Mouse (Mus musculus) MEL (cell line): ENCODE measurements around the gene Cacng2. TPM values are rescaled to one million over a fixed set of nuclear protein-coding genes. Genes with fewer than 3 reads are reported as not detected.

Experiments
- DNase-seq: peaks from one replicate; pipeline ENCODE4 v3.0.0; 2011; ENCODE audit warnings: low read depth, low spot score
- H3K27ac ChIP-seq: 2 replicates; pipeline ENCODE4 v1.5.1; 2012; ENCODE audit warnings: low read depth, mild to moderate bottlenecking, control low read depth, low read length, moderate library complexity; ENCODE audit not compliant: control insufficient read depth
- H3K27me3 ChIP-seq, 2 experiments: fragments of 150-350 bp in 1 of 2; sonication (generic) in 1 of 2; 2 replicates each; pipeline ENCODE4 v1.6.1; 2012; ENCODE audit warnings: low read length in 2 of 2, mild to moderate bottlenecking in 2 of 2, improper control_type of control experiment in 1 of 2, moderate library complexity in 1 of 2; ENCODE audit not compliant: insufficient read depth in 2 of 2, control insufficient read depth in 1 of 2
- H3K36me3 ChIP-seq, 2 experiments: 2 replicates each; pipeline ENCODE4 v1.6.1; 2012 to 2014; ENCODE audit warnings: low read length in 2 of 2, improper control_type of control experiment in 1 of 2, inconsistent platforms in 1 of 2, mild to moderate bottlenecking in 1 of 2; ENCODE audit not compliant: insufficient read depth in 2 of 2, control insufficient read depth in 1 of 2
- H3K4me1 ChIP-seq, 2 experiments: fragments of 150-350 bp in 1 of 2; sonication (generic) in 1 of 2; 2 replicates each; pipeline ENCODE4 v1.6.1; 2012; ENCODE audit warnings: low read length in 2 of 2, improper control_type of control experiment in 1 of 2, mild to moderate bottlenecking in 1 of 2; ENCODE audit not compliant: insufficient read depth in 2 of 2, control insufficient read depth in 1 of 2
- H3K4me3 ChIP-seq, 2 experiments: fragments of 150-350 bp in 1 of 2; sonication (generic) in 1 of 2; 2 replicates each; pipeline ENCODE4 v1.5.1; 2012; ENCODE audit warnings: low read depth in 2 of 2, low read length in 2 of 2, mild to moderate bottlenecking in 2 of 2, moderate library complexity in 2 of 2, control low read depth in 1 of 2, improper control_type of control experiment in 1 of 2; ENCODE audit not compliant: control insufficient read depth in 1 of 2, insufficient read depth in 1 of 2
- H3K79me2 ChIP-seq: 2 replicates; pipeline ENCODE4 v1.6.1; 2012; ENCODE audit warnings: mild to moderate bottlenecking, low read length, moderate library complexity; ENCODE audit not compliant: control insufficient read depth, poor library complexity, insufficient read depth
- H3K9ac ChIP-seq: 2 replicates; pipeline ENCODE4 v1.6.1; 2012; ENCODE audit warnings: low read depth, mild to moderate bottlenecking, control low read depth, low read length, moderate library complexity; ENCODE audit not compliant: control insufficient read depth, poor library complexity, severe bottlenecking
- H3K9me3 ChIP-seq: fragments of 150-350 bp; sonication (generic); replicated peaks from 2 replicates; pipeline ENCODE4 v1.6.1; 2012; ENCODE audit warnings: mild to moderate bottlenecking, low read length, improper control_type of control experiment, moderate library complexity; ENCODE audit not compliant: insufficient read depth
- BHLHE40 ChIP-seq: IDR thresholded peaks from 2 replicates; pipeline ENCODE4 v1.6.1; 2012; ENCODE audit warnings: low read depth, mild to moderate bottlenecking, inconsistent platforms, low read length, improper control_type of control experiment, borderline replicate concordance
- CHD1 ChIP-seq: IDR thresholded peaks from 2 replicates; pipeline ENCODE4 v1.6.1; 2012; ENCODE audit warnings: low read depth, mild to moderate bottlenecking, inconsistent platforms, low read length, improper control_type of control experiment
- ELF1 ChIP-seq: IDR thresholded peaks from 2 replicates; pipeline ENCODE4 v1.6.1; 2014; ENCODE audit warnings: low read depth, mild to moderate bottlenecking, inconsistent platforms, low read length, improper control_type of control experiment, moderate library complexity
- ETS1 ChIP-seq: IDR thresholded peaks from 2 replicates; pipeline ENCODE4 v1.6.1; 2012; ENCODE audit warnings: low read depth, mild to moderate bottlenecking, inconsistent platforms, low read length, improper control_type of control experiment, moderate library complexity
- GABPA ChIP-seq: IDR thresholded peaks from 2 replicates; pipeline ENCODE4 v1.6.1; 2012; ENCODE audit warnings: low read depth, mild to moderate bottlenecking, inconsistent platforms, low read length, improper control_type of control experiment, moderate library complexity
- HCFC1 ChIP-seq: IDR thresholded peaks from 2 replicates; pipeline ENCODE4 v1.6.1; 2012; ENCODE audit warnings: low read depth, mild to moderate bottlenecking, inconsistent platforms, low read length, improper control_type of control experiment, moderate library complexity
- MAFK ChIP-seq: IDR thresholded peaks from 2 replicates; pipeline ENCODE4 v1.6.1; 2011; ENCODE audit warnings: low read depth, mild to moderate bottlenecking, low read length, improper control_type of control experiment, borderline replicate concordance
- MAX ChIP-seq: IDR thresholded peaks from 2 replicates; pipeline ENCODE4 v1.6.1; 2011; ENCODE audit warnings: low read length, improper control_type of control experiment
- MEF2A ChIP-seq: IDR thresholded peaks from 2 replicates; pipeline ENCODE4 v1.6.1; 2014; ENCODE audit warnings: low read depth, mild to moderate bottlenecking, inconsistent platforms, low read length, improper control_type of control experiment; ENCODE audit not compliant: poor library complexity, insufficient replicate concordance, severe bottlenecking; ENCODE audit errors: extremely low read depth
- NELFE ChIP-seq: IDR thresholded peaks from 2 replicates; pipeline ENCODE4 v1.6.1; 2011; ENCODE audit warnings: low read depth, low read length, improper control_type of control experiment
- POLR2A ChIP-seq, 2 experiments: IDR thresholded peaks; 2 replicates each; pipeline ENCODE4 v1.6.1; 2011 to 2012; ENCODE audit warnings: low read length in 2 of 2, mild to moderate bottlenecking in 2 of 2, control low read depth in 1 of 2, improper control_type of control experiment in 1 of 2, low read depth in 1 of 2, moderate library complexity in 1 of 2; ENCODE audit not compliant: control insufficient read depth in 1 of 2, insufficient read depth in 1 of 2, poor library complexity in 1 of 2
- POLR2AphosphoS2 ChIP-seq: IDR thresholded peaks from 2 replicates; pipeline ENCODE4 v1.6.1; 2011; ENCODE audit warnings: low read length, improper control_type of control experiment
- SIN3A ChIP-seq: IDR thresholded peaks from 2 replicates; pipeline ENCODE4 v1.6.1; 2012; ENCODE audit warnings: low read length, improper control_type of control experiment, inconsistent platforms
- SMC3 ChIP-seq: IDR thresholded peaks from 2 replicates; pipeline ENCODE4 v1.6.1; 2011; ENCODE audit warnings: low read depth, low read length, improper control_type of control experiment
- TAL1 ChIP-seq: IDR thresholded peaks from 2 replicates; pipeline ENCODE4 v1.6.1; 2012; ENCODE audit warnings: mild to moderate bottlenecking, inconsistent platforms, low read length, moderate library complexity, mixed read lengths
- USF1 ChIP-seq: IDR thresholded peaks from 2 replicates; pipeline ENCODE4 v1.6.1; 2014; ENCODE audit warnings: low read depth, mild to moderate bottlenecking, inconsistent platforms, low read length, improper control_type of control experiment, moderate library complexity
- ZC3H11A ChIP-seq: IDR thresholded peaks from 2 replicates; pipeline ENCODE4 v1.6.1; 2012; ENCODE audit warnings: low read depth, mild to moderate bottlenecking, inconsistent platforms, low read length, improper control_type of control experiment
- ZNF384 ChIP-seq: IDR thresholded peaks from 2 replicates; pipeline ENCODE4 v1.6.1; 2012; ENCODE audit warnings: low read depth, mild to moderate bottlenecking, inconsistent platforms, low read length, improper control_type of control experiment
- polyA plus RNA-seq, 2 experiments: library from polyadenylated mRNA; stranded (reverse) in 1 of 2; unstranded in 1 of 2; fragments of >175 nt in 1 of 2; fragments of >200 nt in 1 of 2; gene quantifications; 2 replicates each; pipeline versions ENCODE4 v1.2.1 to v1.2.4; 2012; ENCODE audit warnings: low replicate concordance in 2 of 2, low read depth in 1 of 2; ENCODE audit not compliant: insufficient read length in 2 of 2, insufficient read depth in 1 of 2, missing spikeins in 1 of 2
- total RNA-seq: library from RNA; depleted of rRNA; stranded (reverse); fragments of 300-350 nt; gene quantifications from 2 replicates; pipeline ENCODE4 v1.2.3, GENCODE M21; 2012

Gene Cacng2
- total and polyA plus RNA-seq, 3 experiments, result not detected

- Histone ChIP-seq H3K9ac (no peak overlapping the region), H3K4me1 (no peaks in the 10 kb centered on the region), H3K27me3 (peaks cover 0 to 7% of the 10 kb centered on the region in 2 experiments; a peak in 3 of 4 replicates), H3K27ac (no peak overlapping the region)
- no peak for TF ChIP-seq ZNF384
- no peak for TF ChIP-seq ZC3H11A
- no peak for TF ChIP-seq CHD1
- TF ChIP-seq MAFK, result no peak
- TF ChIP-seq GABPA, result no peak
- no peak for TF ChIP-seq SMC3
- no peak for TF ChIP-seq POLR2A (IDR thresholded peaks at IDR 0.05; ENCODE audit: control insufficient read depth in 1 of 2, insufficient read depth in 1 of 2, low read depth in 1 of 2, low read length in 2 of 2, poor library complexity in 1 of 2)
- no peak for TF ChIP-seq USF1
- TF ChIP-seq HCFC1, result no peak
- no peak for TF ChIP-seq MAX
- TF ChIP-seq SIN3A, result no peak
- no peak for TF ChIP-seq TAL1
- TF ChIP-seq BHLHE40, result no peak
- TF ChIP-seq NELFE, result no peak
- no peak for TF ChIP-seq MEF2A
- no peak for TF ChIP-seq POLR2AphosphoS2
- TF ChIP-seq, all 39 proteins: peak for 0
- no peak overlapping the region for H3K4me3 ChIP-seq
- H3K36me3 ChIP-seq, result no peaks in the 10 kb centered on the region
- DNase-seq, result no peak
- H3K9me3 ChIP-seq, result no peaks in the 10 kb centered on the region
- H3K79me2 ChIP-seq, result no peaks in the 10 kb centered on the region
These were observed 2.9 kb downstream of the Cacng2 start for GRCm38 (mm10) chr15:78116936-78117335.

GRCm38 (mm10) chr15:78116244-78116643 is 3.6 kb downstream of the Cacng2 start:
- no peak overlapping the region for H3K4me3 ChIP-seq
- H3K27me3 ChIP-seq, result peaks cover 0 to 7% of the 10 kb centered on the region in 2 experiments; a peak in 3 of 4 replicates
- no peak for DNase-seq
- H3K27ac ChIP-seq, result no peak overlapping the region
- H3K9ac ChIP-seq, result no peak overlapping the region
- no peaks in the 10 kb centered on the region for H3K36me3 ChIP-seq
- no peak for TF ChIP-seq ELF1
- H3K9me3 ChIP-seq, result no peaks in the 10 kb centered on the region
- H3K79me2 ChIP-seq, result no peaks in the 10 kb centered on the region
- H3K4me1 ChIP-seq, result no peaks in the 10 kb centered on the region

- no peak overlapping the region for H3K9ac ChIP-seq
- no peaks in the 10 kb centered on the region for H3K79me2 ChIP-seq
- H3K27me3 ChIP-seq, result peaks cover 0 to 5% of the 10 kb centered on the region in 2 experiments; a peak in 2 of 4 replicates
- no peaks in the 10 kb centered on the region for H3K9me3 ChIP-seq
- H3K36me3 ChIP-seq, result no peaks in the 10 kb centered on the region
- no peaks in the 10 kb centered on the region for H3K4me1 ChIP-seq
- H3K4me3 ChIP-seq, result no peak overlapping the region
- TF ChIP-seq ETS1, result no peak
- no peak for TF ChIP-seq TAL1
- TF ChIP-seq ELF1, result no peak
- TF ChIP-seq MAFK, result no peak
- TF ChIP-seq POLR2AphosphoS2, result no peak
- no peak for DNase-seq
- no peak overlapping the region for H3K27ac ChIP-seq
These were observed 20.3 kb downstream of the Cacng2 start for GRCm38 (mm10) chr15:78099516-78099915.
